Mouse (Mus musculus) c-Kit-negative CD71-positive TER-119-positive erythroid progenitor cells, embryonic 14.5 days (primary cell): ENCODE measurements around the gene Nhlrc3.

Experiments
- DNase-seq: peaks from one replicate; pipeline ENCODE4 v3.0.0-alpha.2; 2013; ENCODE audit warnings: low read depth, low spot score

Nhlrc3 gene

DNA sequence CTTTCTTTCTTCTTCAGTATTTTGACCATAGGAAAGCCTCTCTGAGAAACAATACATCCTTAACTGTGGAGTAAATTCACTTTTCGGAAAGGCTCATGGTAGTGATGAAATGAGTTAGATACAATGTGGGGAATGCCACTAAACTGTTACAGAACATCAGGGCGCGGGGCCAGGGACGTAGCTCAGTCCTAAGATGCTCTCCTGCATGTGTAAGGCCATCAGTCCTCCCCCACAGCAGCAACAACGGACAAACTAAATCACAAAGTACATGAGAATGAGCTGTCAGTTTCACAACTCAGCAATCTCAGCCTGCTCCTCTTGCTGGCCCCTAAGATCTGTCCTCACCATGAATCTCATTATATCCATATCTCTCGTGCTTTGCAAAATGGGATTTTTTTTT lies 8.6 kb downstream of the Nhlrc3 start:
- DNase-seq = no peak

DNA sequence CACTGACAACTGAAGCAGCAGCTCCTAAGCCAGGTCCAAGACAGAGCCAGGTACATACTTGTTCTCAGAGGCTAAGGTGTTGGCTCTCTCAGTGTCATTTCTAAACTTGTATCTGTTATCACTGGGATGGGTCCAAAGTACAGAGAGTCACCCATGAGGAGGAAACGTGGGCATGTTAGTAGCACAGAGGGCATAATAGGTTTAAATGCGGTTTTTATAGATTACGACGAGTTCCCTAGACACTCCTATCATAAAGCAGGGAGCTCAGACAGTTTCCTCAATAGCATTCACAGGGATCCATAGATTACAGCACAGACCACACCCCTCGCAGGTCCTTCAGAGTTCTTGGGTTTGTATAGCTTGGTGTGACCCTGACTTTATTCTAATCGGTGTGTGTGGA lies 9.1 kb downstream of the Nhlrc3 start:
- DNase-seq = no peak

DNA sequence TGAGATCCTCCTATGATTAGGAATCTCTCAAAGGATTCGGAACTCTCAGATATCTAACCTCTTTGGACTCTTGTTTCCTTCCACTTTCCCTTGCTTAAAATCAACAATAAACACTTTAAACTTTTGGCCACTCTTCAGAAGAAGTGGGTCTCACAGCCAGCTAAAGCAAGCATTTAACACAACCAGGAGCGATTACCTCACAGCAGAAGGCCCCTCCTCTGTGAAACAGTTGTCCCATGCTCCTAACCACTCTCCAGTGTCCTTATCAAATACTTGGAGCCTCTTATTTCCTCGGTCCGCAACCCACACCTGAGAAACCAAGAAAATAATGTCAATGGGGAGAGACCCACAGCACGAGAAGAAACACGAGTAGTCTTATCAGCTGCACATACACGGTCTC lies 9.8 kb downstream of the Nhlrc3 start:
- DNase-seq = no peak

GRCm38 (mm10) chr3:53452351-53452750 lies 10.8 kb downstream of the Nhlrc3 start:
- no peak for DNase-seq

- no peak for DNase-seq
These were observed 12.5 kb downstream of the Nhlrc3 start for GRCm38 (mm10) chr3:53450666-53451065.

- no peak for DNase-seq
These were observed 14.9 kb downstream of the Nhlrc3 start for GRCm38 (mm10) chr3:53448208-53448607.

DNA sequence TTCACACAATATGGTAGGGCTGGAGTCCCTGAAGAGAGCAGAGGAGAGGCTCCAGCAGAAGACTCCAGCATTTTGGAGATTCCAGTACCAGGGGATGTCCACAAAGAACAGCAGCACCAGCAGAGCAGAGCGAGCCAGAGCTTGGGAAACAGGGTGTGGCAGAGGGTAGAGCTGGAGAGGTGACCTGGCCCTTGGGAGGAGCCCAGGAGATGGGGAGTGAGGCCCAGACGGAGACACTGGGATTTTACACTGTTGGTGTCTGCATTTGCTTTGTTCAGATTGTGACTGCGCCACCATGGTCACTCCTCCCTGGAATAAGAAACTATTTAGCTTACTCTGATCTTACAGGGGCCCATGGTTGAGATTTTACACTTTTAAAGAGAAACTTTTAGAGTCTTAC lies 16.3 kb downstream of the Nhlrc3 start:
- DNase-seq = no peak

GRCm38 (mm10) chr3:53445540-53445939 lies 17.6 kb downstream of the Nhlrc3 start:
- no peak for DNase-seq

GRCm38 (mm10) chr3:53436550-53436949 lies 26.6 kb downstream of the Nhlrc3 start:
- DNase-seq = no peak

DNA sequence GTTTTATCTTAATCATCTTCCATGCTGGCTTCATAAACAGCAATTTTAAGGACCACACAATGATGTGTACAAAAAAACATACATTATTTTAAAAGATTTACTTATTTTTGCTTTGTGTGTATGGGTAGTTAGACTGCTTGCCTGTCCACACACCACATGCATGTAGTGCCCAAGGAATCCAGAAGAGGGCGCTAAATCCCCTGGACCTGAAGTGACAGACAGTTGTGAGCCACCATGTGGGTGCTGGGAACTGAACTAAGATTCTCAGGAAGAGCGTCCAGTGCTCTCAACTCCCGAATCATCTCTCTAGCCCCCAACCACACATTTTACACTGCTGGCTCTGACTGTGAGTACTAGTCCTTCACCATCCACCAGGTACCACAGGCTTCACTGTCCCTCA lies 28.5 kb downstream of the Nhlrc3 start:
- DNase-seq = no peak

GRCm38 (mm10) chr3:53423576-53423975 lies 39.6 kb downstream of the Nhlrc3 start:
- DNase-seq = no peak

- DNase-seq = no peak
These were observed 40.4 kb downstream of the Nhlrc3 start for GRCm38 (mm10) chr3:53422691-53423090.

DNA sequence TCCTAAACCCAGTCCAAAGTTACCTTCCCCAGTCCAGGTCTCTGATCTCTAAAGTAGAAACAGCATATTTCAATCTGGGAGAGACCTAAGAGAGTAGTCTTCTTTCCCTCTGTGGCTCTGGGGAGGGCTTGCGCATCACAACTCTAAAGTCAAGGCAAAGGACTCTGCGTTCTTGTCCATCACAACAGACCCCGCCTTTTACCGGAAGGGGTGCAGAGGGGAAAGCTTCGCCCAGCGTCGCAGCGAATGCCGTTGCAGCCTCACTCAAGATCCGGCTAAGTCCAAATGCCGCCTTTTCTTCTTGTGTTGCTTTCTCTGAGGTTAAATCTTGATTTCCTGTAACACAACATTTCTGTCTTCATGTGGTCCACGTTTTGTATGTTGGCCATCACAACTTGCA lies 41.5 kb downstream of the Nhlrc3 start:
- DNase-seq = no peak

- no peak for DNase-seq
These were observed 45.4 kb downstream of the Nhlrc3 start for GRCm38 (mm10) chr3:53417701-53418100.

DNA sequence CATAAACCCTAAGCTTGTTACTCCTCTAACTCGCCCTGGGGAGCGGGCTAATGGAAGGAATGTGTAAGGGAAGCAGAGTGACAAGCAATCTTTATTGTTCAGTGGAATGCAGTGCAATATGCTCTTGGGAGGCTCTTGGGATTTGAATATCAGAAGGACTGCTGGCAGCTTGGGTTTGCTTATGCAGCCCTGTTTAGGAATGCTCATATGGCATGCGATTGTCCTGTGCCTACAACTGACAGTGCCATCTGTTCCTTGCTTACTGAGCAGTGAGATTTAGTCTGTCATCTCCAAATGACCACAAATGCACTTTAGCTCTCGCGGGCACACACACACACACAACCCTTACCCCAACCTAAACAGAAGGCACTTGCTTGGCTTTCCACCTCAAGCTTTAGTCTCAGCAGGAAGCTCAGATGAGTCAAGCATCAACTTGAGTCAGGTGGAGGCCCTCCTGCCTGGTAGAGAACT lies 47.1 kb downstream of the Nhlrc3 start:
- no peak for DNase-seq

DNA sequence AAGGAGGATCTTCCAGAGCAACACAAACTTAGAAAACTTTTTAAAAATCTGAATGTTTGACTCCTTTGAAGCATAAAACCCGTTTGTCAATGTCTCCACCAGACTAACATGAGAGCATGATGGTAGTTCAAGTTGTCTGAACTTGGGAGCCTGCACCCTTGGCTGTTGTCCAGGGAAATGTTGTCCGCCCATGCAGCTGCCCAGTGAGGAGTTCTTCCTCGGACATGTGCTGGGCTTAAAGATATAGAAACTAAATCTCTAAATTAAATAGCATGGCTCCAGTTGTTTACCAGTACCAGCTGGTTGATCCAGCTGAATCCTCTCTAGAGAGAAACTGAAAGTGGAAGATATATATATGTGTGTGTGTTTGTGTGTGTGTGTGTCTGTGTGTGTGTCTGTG lies 49.2 kb downstream of the Nhlrc3 start:
- DNase-seq = no peak

DNA sequence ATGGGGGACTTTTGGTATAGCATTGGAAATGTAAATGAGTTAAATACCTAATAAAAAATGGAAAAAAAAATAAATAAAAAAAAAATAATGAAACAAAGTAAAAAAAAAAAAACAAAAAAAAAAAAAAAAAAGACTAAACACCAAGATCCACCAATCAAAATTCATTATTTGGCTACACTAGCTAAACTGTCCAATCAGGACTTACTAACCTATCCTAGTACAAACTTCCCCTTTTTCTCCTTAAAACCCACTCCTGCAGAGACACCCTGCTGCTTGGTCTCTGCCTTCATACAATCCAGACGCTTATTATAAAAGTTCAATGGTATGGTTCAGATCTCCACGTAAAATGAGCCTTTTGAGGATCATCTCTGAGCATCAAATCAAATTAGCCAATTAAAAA lies 49.7 kb downstream of the Nhlrc3 start:
- DNase-seq = no peak

GRCm38 (mm10) chr3:53412259-53412658 lies 50.9 kb downstream of the Nhlrc3 start:
- no peak for DNase-seq

GRCm38 (mm10) chr3:53410031-53410430 lies 53.1 kb downstream of the Nhlrc3 start:
- DNase-seq = no peak

DNA sequence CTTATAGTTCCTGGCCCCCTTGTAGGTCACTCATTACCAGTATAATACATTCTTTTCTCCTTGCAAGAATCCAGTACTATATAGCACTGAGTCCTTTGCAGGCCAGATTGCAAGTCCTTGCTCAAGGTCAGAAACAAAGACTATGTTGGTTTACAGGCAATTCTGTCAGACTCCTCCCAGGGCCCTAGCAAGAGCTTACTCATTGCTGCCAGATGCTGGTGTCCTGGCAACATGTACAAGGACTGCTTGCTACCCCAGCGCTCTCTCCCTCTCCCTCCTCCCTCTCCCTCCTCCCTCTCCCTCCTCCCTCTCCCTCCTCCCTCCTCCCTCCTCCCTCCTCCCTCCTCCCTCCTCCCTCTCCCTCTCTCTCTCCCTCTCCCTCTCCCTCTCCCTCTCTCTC lies 56.0 kb downstream of the Nhlrc3 start:
- no peak for DNase-seq
